Mouse (Mus musculus): ENCODE measurements at regions not wholly inside any gene's neighbourhood (a gene's known extent, or its start where the extent isn't known, plus 50 kb on each side); places are given as distances from the start of the nearest gene placed in this dataset.
"Not testable (repeated sequence)": the region's sequence is repeated elsewhere in the genome, so short reads cannot be mapped to it uniquely, and the experiment has no call there.

DNA sequence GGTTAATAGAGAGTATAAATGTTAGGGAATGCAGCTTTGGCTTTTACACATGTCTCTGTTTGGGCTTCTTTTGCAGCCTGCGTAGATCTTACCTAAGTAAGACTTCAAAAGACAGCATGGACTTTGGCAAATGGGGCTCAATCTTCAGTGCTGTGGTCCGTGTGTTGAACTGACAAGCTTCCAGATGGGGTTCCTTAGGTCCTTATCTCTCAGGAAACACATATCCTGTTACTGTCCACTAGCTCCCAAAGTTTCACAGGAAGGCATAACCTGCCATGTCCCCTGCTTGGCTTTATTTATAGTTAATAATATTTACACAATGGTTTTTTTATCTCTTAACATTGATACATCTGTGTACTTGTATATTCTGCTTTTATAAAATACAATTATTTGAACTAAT, 365.3 kb downstream of the Hdgfl1 start:
- ATAC-seq (ENCODE audit: low FRiP score) (no peak), DNase-seq (ENCODE audit: low spot score) (no peak)
- H3K9ac ChIP-seq (ENCODE audit: low read depth, low read length), result no peak overlapping the region
- H3K36me3 ChIP-seq (ENCODE audit: control insufficient read depth, insufficient read depth, low read length), result no peaks in the 10 kb centered on the region
- no peaks in the 10 kb centered on the region for H3K4me1 ChIP-seq (replicated peaks; ENCODE audit: control insufficient read depth, insufficient read depth, low read length)
- H3K4me3 ChIP-seq (ENCODE audit: low read depth, low read length), result no peak overlapping the region
- 70% methylated on average over 2 of the region's 2 CpGs for WGBS
- H3K9me3 ChIP-seq (ENCODE audit: control insufficient read depth, low read length), result no peaks in the 10 kb centered on the region
- H3K4me2 ChIP-seq (replicated peaks; ENCODE audit: low read depth, low read length), result no peak overlapping the region
- H3K27me3 ChIP-seq (ENCODE audit: control insufficient read depth, insufficient read depth, low read length), result no peaks in the 10 kb centered on the region
- no peak overlapping the region for H3K27ac ChIP-seq (ENCODE audit: low read depth, low read length)

DNA sequence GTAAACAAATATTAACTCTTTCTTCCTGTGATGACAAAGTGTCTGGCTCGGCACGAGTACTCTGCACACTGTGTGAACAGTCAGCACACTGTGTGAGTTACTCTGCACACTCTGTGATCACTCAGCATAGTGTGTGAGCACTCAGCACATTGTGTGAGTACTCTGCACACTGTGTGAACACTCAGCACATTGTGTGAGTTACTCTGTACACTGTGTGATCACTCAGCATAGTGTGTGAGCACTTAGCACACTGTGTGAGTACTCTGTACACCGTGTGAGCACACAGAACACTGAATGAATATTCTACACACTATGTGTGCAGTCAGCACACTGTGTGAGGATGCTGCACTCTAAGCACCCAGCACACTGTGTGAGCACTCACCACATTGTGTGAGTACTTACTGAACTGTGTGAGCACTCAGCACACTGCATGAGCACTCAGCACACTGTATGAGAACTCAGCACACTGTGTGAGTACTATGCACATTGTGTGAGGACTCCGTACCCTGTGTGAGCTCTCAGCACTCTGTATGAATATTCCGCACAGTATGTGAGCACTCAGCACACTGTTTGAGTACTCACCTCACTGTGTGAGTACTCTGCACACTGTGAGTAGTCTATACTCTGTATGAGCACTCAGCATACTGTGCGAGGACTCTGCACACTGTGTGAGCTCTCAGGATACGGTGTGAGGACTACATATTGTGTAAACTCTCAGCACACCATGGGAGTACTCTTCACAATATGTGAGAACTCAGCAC, 381.9 kb downstream of the Hdgfl1 start:
- ATAC-seq (ENCODE audit: low FRiP score), result peak; percentile 59
- no peaks in the 10 kb centered on the region for H3K9me3 ChIP-seq (ENCODE audit: control insufficient read depth, low read length)
- H3K4me2 ChIP-seq (replicated peaks; ENCODE audit: low read depth, low read length), result no peak overlapping the region
- 90% methylated on average over 7 of the region's 7 CpGs for WGBS
- no peak for DNase-seq (ENCODE audit: low spot score)
- no peak overlapping the region for H3K27ac ChIP-seq (ENCODE audit: low read depth, low read length)
- H3K27me3 ChIP-seq (ENCODE audit: control insufficient read depth, insufficient read depth, low read length), result no peaks in the 10 kb centered on the region
- H3K36me3 ChIP-seq (ENCODE audit: control insufficient read depth, insufficient read depth, low read length), result no peaks in the 10 kb centered on the region
- H3K4me3 ChIP-seq (ENCODE audit: low read depth, low read length), result no peak overlapping the region
- no peaks in the 10 kb centered on the region for H3K4me1 ChIP-seq (replicated peaks; ENCODE audit: control insufficient read depth, insufficient read depth, low read length)
- H3K9ac ChIP-seq (ENCODE audit: low read depth, low read length), result no peak overlapping the region

DNA sequence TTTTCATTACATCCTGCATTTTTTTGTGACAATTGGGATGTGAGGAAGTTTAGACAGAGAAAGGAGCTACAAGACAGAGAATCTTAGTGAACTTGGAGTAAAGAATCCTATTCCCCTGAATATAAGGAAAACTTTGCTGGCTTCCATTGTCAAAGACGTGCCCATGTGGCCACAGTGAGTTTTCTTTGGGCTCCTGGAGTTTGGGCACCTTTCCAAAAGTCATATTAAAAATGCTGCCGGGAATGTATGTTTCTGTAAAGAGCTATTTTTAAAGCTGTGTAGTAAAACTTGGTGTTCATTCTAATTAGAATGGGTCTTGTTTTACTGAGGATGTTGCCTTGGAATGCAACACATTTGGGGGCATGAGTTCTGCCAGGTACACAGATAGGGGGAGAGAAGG, 387.3 kb downstream of the Hdgfl1 start:
- Histone ChIP-seq H3K36me3 (ENCODE audit: control insufficient read depth, insufficient read depth, low read length) (no peaks in the 10 kb centered on the region), H3K4me2 (replicated peaks; ENCODE audit: low read depth, low read length) (no peak overlapping the region), H3K27me3 (ENCODE audit: control insufficient read depth, insufficient read depth, low read length) (no peaks in the 10 kb centered on the region), H3K4me1 (replicated peaks; ENCODE audit: control insufficient read depth, insufficient read depth, low read length) (no peaks in the 10 kb centered on the region), H3K27ac (ENCODE audit: low read depth, low read length) (no peak overlapping the region), H3K9ac (ENCODE audit: low read depth, low read length) (no peak overlapping the region), H3K9me3 (ENCODE audit: control insufficient read depth, low read length) (no peaks in the 10 kb centered on the region), H3K4me3 (ENCODE audit: low read depth, low read length) (no peak overlapping the region)
- WGBS, result 73% methylated on average over 2 of the region's 2 CpGs
- ATAC-seq (ENCODE audit: low FRiP score) (no peak), DNase-seq (ENCODE audit: low spot score) (no peak)

DNA sequence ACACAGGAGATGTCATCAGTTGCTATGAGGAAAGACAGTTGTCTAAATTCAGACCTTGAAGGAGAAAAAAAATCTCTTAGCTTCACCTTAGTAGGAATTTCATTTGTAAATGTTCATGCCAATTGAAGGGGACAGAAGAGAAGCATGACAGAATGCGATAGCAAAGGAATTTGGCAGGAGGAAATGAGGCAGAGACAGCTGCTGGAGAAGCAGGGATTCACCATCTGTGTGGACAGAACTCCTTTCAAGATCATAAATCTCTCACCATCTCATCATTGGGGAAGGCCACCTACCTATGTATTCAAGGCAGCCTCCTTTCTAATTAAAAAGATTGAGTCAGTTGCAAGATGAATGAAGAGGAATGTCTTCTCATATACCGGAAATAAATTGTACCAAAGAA, 387.8 kb downstream of the Hdgfl1 start:
- Histone ChIP-seq H3K9me3 (ENCODE audit: control insufficient read depth, low read length) (no peaks in the 10 kb centered on the region), H3K27me3 (ENCODE audit: control insufficient read depth, insufficient read depth, low read length) (no peaks in the 10 kb centered on the region), H3K27ac (ENCODE audit: low read depth, low read length) (no peak overlapping the region), H3K4me3 (ENCODE audit: low read depth, low read length) (no peak overlapping the region), H3K4me1 (replicated peaks; ENCODE audit: control insufficient read depth, insufficient read depth, low read length) (no peaks in the 10 kb centered on the region), H3K9ac (ENCODE audit: low read depth, low read length) (no peak overlapping the region), H3K4me2 (replicated peaks; ENCODE audit: low read depth, low read length) (no peak overlapping the region), H3K36me3 (ENCODE audit: control insufficient read depth, insufficient read depth, low read length) (no peaks in the 10 kb centered on the region)
- 84% methylated on average over 2 of the region's 2 CpGs for WGBS
- DNase-seq (ENCODE audit: low spot score), result no peak
- ATAC-seq (ENCODE audit: low FRiP score), result no peak

DNA sequence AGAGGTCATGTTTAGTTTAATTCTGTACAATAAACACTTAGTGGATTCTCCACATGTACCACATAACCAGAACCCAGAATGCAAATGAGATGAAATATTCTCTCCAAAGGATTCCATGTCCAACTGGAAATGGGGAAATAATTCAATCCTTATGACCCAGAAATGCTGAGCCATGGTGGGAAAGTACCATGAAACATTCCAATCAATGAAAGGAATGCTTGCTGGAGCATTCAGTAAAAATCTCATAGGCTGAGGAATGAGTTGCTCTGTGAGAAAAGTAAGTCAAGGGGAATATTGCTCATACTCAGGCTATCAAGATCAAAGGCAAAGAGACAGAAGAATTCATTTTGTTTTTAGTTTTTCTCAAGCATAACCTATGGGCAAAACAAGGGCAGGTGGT, 394.4 kb downstream of the Hdgfl1 start:
- no peaks in the 10 kb centered on the region for H3K36me3 ChIP-seq (ENCODE audit: control insufficient read depth, insufficient read depth, low read length)
- no peak overlapping the region for H3K4me3 ChIP-seq (ENCODE audit: low read depth, low read length)
- no peaks in the 10 kb centered on the region for H3K9me3 ChIP-seq (ENCODE audit: control insufficient read depth, low read length)
- H3K4me2 ChIP-seq (replicated peaks; ENCODE audit: low read depth, low read length), result no peak overlapping the region
- no peak for DNase-seq (ENCODE audit: low spot score)
- no peak for ATAC-seq (ENCODE audit: low FRiP score)
- no peaks in the 10 kb centered on the region for H3K27me3 ChIP-seq (ENCODE audit: control insufficient read depth, insufficient read depth, low read length)
- H3K27ac ChIP-seq (ENCODE audit: low read depth, low read length), result no peak overlapping the region
- H3K4me1 ChIP-seq (replicated peaks; ENCODE audit: control insufficient read depth, insufficient read depth, low read length), result no peaks in the 10 kb centered on the region
- no peak overlapping the region for H3K9ac ChIP-seq (ENCODE audit: low read depth, low read length)

DNA sequence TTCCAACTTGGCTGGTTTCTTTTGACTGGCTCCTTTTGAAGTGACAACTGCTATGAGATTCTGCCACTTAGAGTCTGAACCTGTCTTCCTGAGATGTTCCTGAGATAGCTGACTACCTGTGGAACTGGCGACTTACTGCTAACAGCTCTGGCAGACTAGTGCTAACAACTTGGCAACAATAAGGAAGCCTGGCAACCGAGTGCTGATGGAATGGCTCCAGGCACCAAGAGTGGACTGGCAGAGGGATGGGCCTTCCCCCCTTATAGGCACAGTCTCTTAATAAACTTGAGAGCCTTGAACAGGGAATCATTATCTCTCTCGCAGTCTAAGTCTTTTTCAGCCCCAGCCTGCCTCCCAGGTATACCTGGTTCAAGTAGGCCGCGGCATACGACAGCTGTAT, 404.1 kb downstream of the Hdgfl1 start:
- H3K9ac ChIP-seq (ENCODE audit: low read depth, low read length); H3K27ac ChIP-seq (ENCODE audit: low read depth, low read length); H3K9me3 ChIP-seq (ENCODE audit: control insufficient read depth, low read length); H3K27me3 ChIP-seq (ENCODE audit: control insufficient read depth, insufficient read depth, low read length); H3K4me3 ChIP-seq (ENCODE audit: low read depth, low read length); H3K36me3 ChIP-seq (ENCODE audit: control insufficient read depth, insufficient read depth, low read length); H3K4me2 ChIP-seq (replicated peaks; ENCODE audit: low read depth, low read length); H3K4me1 ChIP-seq (replicated peaks; ENCODE audit: control insufficient read depth, insufficient read depth, low read length); ATAC-seq (ENCODE audit: low FRiP score); DNase-seq (ENCODE audit: low spot score): not testable (repeated sequence)
- 96% methylated on average over 6 of the region's 6 CpGs for WGBS

DNA sequence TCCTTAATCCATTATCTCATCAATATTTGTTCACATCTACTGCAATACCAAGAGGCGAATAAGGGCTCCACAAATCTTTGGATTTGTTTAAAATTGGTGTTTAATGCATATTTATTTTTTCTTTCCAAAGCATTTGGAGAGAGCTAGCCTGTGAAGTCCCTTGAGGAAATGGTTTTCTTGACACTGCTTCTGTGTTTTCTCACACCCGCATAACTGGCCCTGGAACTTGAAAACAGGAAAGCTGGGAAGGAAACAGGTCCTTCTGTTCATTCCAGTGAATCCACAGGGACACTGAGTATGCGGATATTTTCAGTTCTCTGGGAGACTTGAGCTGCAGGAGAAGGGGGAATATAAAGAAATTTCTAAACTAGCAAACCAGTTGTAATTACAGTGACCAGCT, 413.6 kb downstream of the Hdgfl1 start:
- H3K4me1 ChIP-seq (replicated peaks; ENCODE audit: control insufficient read depth, insufficient read depth, low read length), result no peaks in the 10 kb centered on the region
- no peak overlapping the region for H3K4me3 ChIP-seq (ENCODE audit: low read depth, low read length)
- no peaks in the 10 kb centered on the region for H3K27me3 ChIP-seq (ENCODE audit: control insufficient read depth, insufficient read depth, low read length)
- H3K9ac ChIP-seq (ENCODE audit: low read depth, low read length), result no peak overlapping the region
- no peaks in the 10 kb centered on the region for H3K9me3 ChIP-seq (ENCODE audit: control insufficient read depth, low read length)
- no peak for DNase-seq (ENCODE audit: low spot score)
- ATAC-seq (ENCODE audit: low FRiP score), result no peak
- no peak overlapping the region for H3K4me2 ChIP-seq (replicated peaks; ENCODE audit: low read depth, low read length)
- H3K27ac ChIP-seq (ENCODE audit: low read depth, low read length), result no peak overlapping the region
- H3K36me3 ChIP-seq (ENCODE audit: control insufficient read depth, insufficient read depth, low read length), result no peaks in the 10 kb centered on the region
- WGBS, result 69% methylated on average over 3 of the region's 3 CpGs

DNA sequence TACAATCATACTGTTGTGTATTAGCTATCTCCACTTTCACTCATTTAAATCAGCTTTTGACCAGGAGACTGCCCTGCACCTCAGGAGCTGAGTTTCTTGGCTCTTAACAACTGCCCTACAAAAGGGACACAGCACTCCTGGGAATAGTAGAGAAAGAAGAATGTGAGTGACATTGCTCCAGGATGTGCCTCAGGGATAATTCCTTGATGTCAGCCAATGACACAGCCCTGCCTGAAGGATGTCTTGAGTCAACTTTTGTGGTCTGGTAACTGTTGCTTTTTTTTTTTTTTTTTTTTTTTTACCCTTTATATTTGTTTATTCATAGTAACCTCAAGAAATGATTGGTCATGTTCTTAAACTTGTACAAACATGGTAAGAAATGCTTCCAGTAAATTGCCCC, 415.5 kb downstream of the Hdgfl1 start:
- no peak overlapping the region for H3K4me2 ChIP-seq (replicated peaks; ENCODE audit: low read depth, low read length)
- H3K4me1 ChIP-seq (replicated peaks; ENCODE audit: control insufficient read depth, insufficient read depth, low read length), result no peaks in the 10 kb centered on the region
- H3K27ac ChIP-seq (ENCODE audit: low read depth, low read length), result no peak overlapping the region
- H3K4me3 ChIP-seq (ENCODE audit: low read depth, low read length), result no peak overlapping the region
- no peaks in the 10 kb centered on the region for H3K27me3 ChIP-seq (ENCODE audit: control insufficient read depth, insufficient read depth, low read length)
- no peak overlapping the region for H3K9ac ChIP-seq (ENCODE audit: low read depth, low read length)
- DNase-seq (ENCODE audit: low spot score) (no peak), ATAC-seq (ENCODE audit: low FRiP score) (no peak)
- no peaks in the 10 kb centered on the region for H3K36me3 ChIP-seq (ENCODE audit: control insufficient read depth, insufficient read depth, low read length)
- no peaks in the 10 kb centered on the region for H3K9me3 ChIP-seq (ENCODE audit: control insufficient read depth, low read length)

DNA sequence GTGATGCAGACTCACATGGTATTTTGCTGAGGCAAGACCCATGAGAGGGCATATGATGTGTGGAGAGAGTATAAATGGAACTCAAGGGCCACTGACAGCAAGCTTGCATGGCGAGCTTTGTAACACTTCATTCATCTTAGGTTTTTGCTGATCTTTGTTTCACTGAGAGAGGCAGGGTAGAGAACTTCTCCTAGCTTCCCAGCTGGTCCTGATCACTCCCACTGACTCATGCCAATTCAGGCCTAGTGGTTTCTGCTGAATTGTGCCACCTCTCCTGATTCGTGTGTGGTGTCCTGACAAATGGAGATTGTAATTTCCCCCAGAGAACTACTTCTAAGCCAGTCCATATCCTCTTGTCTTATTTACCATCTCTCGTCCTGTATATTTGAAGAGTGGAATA, 419.5 kb downstream of the Hdgfl1 start:
- Histone ChIP-seq H3K4me3 (ENCODE audit: low read depth, low read length) (no peak overlapping the region), H3K4me2 (replicated peaks; ENCODE audit: low read depth, low read length) (no peak overlapping the region), H3K9ac (ENCODE audit: low read depth, low read length) (no peak overlapping the region), H3K27ac (ENCODE audit: low read depth, low read length) (no peak overlapping the region), H3K9me3 (ENCODE audit: control insufficient read depth, low read length) (no peaks in the 10 kb centered on the region), H3K27me3 (ENCODE audit: control insufficient read depth, insufficient read depth, low read length) (no peaks in the 10 kb centered on the region), H3K4me1 (replicated peaks; ENCODE audit: control insufficient read depth, insufficient read depth, low read length) (no peaks in the 10 kb centered on the region), H3K36me3 (ENCODE audit: control insufficient read depth, insufficient read depth, low read length) (no peaks in the 10 kb centered on the region)
- WGBS, result 89% methylated on average over 3 of the region's 3 CpGs
- DNase-seq (ENCODE audit: low spot score) (no peak), ATAC-seq (ENCODE audit: low FRiP score) (no peak)
